Mouse (Mus musculus): Measurements from ENCODE around the gene Atp5j. TPM values are rescaled to one million over a fixed set of nuclear protein-coding genes. Genes with fewer than 3 reads are reported as not detected.

Atp5j gene
- polyA plus RNA-seq, 1 experiment from 2014 or later = 558 TPM

DNA sequence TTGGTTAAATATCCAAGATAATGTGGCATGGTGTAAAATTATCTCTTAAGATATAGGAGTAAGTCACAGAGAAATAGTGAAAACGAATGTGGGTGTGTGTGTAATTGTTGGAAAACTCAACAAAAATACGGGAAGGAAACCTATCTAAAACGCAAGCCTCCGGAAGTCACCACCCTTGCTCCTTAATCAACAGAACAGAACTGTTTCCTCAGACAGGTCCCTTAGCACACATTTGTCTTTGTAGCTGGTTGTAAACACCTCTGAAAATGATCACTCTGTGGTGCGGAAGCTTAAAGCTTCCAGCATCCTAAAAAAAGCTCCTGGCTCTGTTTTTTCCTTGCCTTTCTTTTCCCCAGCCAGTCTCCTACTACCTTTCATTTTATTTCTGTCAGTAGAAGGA is 30.6 kb downstream of the Atp5j start:
- no peaks in the 10 kb centered on the region; the same call in 1 of the 2 replicates for H3K4me1 ChIP-seq
- no peaks in the 10 kb centered on the region for H3K27me3 ChIP-seq (replicated peaks)
- H3K9me3 ChIP-seq (replicated peaks) = no peaks in the 10 kb centered on the region
- ATAC-seq = no peak
- H3K27ac ChIP-seq = no peak overlapping the region
- no peak overlapping the region for H3K4me2 ChIP-seq
- no peak overlapping the region for H3K4me3 ChIP-seq
- no peaks in the 10 kb centered on the region for H3K36me3 ChIP-seq
- 61% methylated on average over 5 of the region's 5 CpGs for WGBS (ENCODE audit: insufficient replicate concordance)
- no peak overlapping the region for H3K9ac ChIP-seq

DNA sequence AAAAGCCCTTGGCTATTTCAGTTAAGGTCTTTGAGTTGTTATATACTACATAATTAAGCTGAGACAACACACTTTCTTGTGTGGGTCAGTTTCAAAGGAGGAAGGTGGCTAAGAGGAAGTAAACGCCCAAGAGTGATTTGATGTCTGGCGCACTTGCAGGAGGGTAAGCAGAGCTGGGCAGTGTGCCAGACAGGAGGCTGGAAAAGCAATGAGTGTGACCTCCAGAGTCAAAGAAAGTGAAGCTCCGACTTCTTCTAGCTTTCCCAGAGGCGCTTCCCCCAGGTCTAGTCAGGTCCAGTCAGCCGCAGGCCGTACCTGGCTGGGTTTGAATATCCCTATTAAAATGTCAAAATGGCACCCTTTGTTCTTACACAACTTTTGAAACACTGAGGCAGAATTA is 33.2 kb downstream of the Atp5j start:
- Histone ChIP-seq H3K4me1 (no peaks in the 10 kb centered on the region; the same call in 1 of the 2 replicates), H3K36me3 (no peaks in the 10 kb centered on the region), H3K9ac (no peak overlapping the region), H3K27ac (no peak overlapping the region), H3K4me2 (no peak overlapping the region), H3K4me3 (no peak overlapping the region), H3K9me3 (replicated peaks) (no peaks in the 10 kb centered on the region), H3K27me3 (replicated peaks) (no peaks in the 10 kb centered on the region)
- 59% methylated on average over 6 of the region's 6 CpGs for WGBS (ENCODE audit: insufficient replicate concordance)
- no peak for ATAC-seq

- ATAC-seq = no peak
- Histone ChIP-seq H3K36me3 (no peaks in the 10 kb centered on the region), H3K4me1 (no peaks in the 10 kb centered on the region; the same call in 1 of the 2 replicates), H3K27ac (no peak overlapping the region), H3K9me3 (replicated peaks) (no peaks in the 10 kb centered on the region), H3K4me2 (no peak overlapping the region), H3K4me3 (no peak overlapping the region), H3K9ac (no peak overlapping the region), H3K27me3 (replicated peaks) (no peaks in the 10 kb centered on the region)
- 60% methylated on average over 1 of the region's 2 CpGs for WGBS (ENCODE audit: insufficient replicate concordance)
Measured at GRCm38 (mm10) chr16:84800038-84800437, 35.4 kb downstream of the Atp5j start.

DNA sequence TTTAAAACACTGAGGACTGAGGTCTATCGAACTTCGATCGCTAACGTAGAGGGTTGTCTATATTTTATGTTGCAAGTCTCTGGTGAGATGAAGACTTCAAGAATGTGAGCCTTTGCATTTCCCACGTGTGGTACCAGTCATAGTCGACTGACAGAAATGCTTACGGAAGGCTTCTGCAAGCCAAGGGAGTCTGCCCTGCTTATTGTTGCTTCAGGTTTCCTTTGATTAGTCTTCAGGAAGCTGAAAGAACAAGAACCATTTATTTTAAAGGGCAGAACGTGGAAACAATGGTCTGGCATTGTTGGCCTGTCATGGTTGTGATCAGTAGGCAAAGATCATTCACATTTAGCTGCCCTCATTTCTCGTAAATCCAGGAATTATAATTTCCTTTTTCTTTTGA is 38.7 kb downstream of the Atp5j start:
- no peaks in the 10 kb centered on the region for H3K4me1 ChIP-seq
- no peaks in the 10 kb centered on the region for H3K27me3 ChIP-seq (replicated peaks)
- H3K27ac ChIP-seq = no peak overlapping the region
- no peak for ATAC-seq
- H3K9me3 ChIP-seq (replicated peaks) = no peaks in the 10 kb centered on the region
- H3K36me3 ChIP-seq = no peaks in the 10 kb centered on the region
- no peak overlapping the region for H3K9ac ChIP-seq
- WGBS (ENCODE audit: insufficient replicate concordance) = 66% methylated on average over 9 of the region's 9 CpGs
- H3K4me3 ChIP-seq = no peak overlapping the region
- no peak overlapping the region for H3K4me2 ChIP-seq

DNA sequence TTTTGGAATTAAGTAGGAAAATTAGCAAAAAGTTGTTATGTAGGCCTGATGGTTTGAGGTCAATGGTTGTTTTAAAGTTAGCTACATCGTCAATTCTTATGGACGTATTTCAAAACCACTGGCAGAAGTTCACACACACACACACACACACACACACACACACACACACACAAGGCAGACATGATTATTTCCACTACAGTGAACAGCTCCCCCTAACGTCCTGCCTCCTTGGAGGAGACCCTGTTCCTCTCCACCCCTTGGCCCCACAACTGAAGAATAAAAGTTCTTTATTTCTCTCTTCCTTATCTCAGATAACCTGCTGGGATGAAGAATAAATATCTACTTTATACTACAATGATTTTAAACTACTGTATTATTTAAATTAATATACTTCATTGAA is 40.1 kb downstream of the Atp5j start:
- 55% methylated on average over 3 of the region's 3 CpGs for WGBS (ENCODE audit: insufficient replicate concordance)
- no peak overlapping the region for H3K4me3 ChIP-seq
- no peaks in the 10 kb centered on the region for H3K9me3 ChIP-seq (replicated peaks)
- no peak for ATAC-seq
- no peak overlapping the region for H3K9ac ChIP-seq
- H3K4me2 ChIP-seq = no peak overlapping the region
- H3K27me3 ChIP-seq (replicated peaks) = no peaks in the 10 kb centered on the region
- H3K4me1 ChIP-seq = no peaks in the 10 kb centered on the region
- no peak overlapping the region for H3K27ac ChIP-seq
- no peaks in the 10 kb centered on the region for H3K36me3 ChIP-seq

DNA sequence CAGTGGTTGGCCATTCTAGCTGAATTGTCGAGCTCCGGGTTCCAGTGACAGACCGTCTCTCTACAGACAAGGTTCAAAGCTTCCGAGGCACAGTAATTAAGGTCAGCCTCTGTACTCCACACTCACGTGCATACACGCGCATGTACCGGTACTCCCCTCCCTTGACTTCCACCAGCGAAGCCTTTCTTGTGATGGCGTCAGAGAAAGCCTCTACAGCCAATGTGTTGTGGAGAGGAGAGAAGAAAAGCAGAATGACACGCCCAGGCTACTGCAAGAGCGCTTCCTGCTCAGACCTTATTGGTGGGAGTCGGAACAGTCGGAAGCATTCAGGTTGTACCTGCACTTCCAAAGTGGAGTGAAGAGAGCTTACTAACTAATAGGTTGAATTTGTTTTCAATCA is 42.0 kb downstream of the Atp5j start:
- no peaks in the 10 kb centered on the region for H3K27me3 ChIP-seq (replicated peaks)
- H3K9ac ChIP-seq = no peak overlapping the region
- no peak overlapping the region for H3K4me2 ChIP-seq
- H3K9me3 ChIP-seq (replicated peaks) = no peaks in the 10 kb centered on the region
- no peak overlapping the region for H3K27ac ChIP-seq
- H3K4me1 ChIP-seq = no peaks in the 10 kb centered on the region
- H3K36me3 ChIP-seq = no peaks in the 10 kb centered on the region
- WGBS (ENCODE audit: insufficient replicate concordance) = 72% methylated on average over 14 of the region's 14 CpGs
- no peak overlapping the region for H3K4me3 ChIP-seq
- ATAC-seq = no peak

- Histone ChIP-seq H3K4me2 (no peak overlapping the region), H3K27me3 (replicated peaks) (no peaks in the 10 kb centered on the region), H3K4me1 (no peaks in the 10 kb centered on the region), H3K9me3 (replicated peaks) (no peaks in the 10 kb centered on the region), H3K27ac (no peak overlapping the region), H3K4me3 (no peak overlapping the region), H3K9ac (no peak overlapping the region), H3K36me3 (no peaks in the 10 kb centered on the region)
- no peak for ATAC-seq
- 28% methylated on average over 2 of the region's 2 CpGs for WGBS (ENCODE audit: insufficient replicate concordance)
Measured at GRCm38 (mm10) chr16:84790595-84791165, 44.7 kb downstream of the Atp5j start.

GRCm38 (mm10) chr16:84784966-84785365 is 50.5 kb downstream of the Atp5j start:
- no peak overlapping the region for H3K4me2 ChIP-seq
- 34% methylated on average over 7 of the region's 7 CpGs for WGBS (ENCODE audit: insufficient replicate concordance)
- no peak overlapping the region for H3K9ac ChIP-seq
- no peak overlapping the region for H3K27ac ChIP-seq
- no peak overlapping the region for H3K4me3 ChIP-seq
- no peaks in the 10 kb centered on the region for H3K36me3 ChIP-seq
- no peaks in the 10 kb centered on the region for H3K27me3 ChIP-seq (replicated peaks)
- H3K9me3 ChIP-seq (replicated peaks) = no peaks in the 10 kb centered on the region
- ATAC-seq = no peak
- H3K4me1 ChIP-seq = no peaks in the 10 kb centered on the region

DNA sequence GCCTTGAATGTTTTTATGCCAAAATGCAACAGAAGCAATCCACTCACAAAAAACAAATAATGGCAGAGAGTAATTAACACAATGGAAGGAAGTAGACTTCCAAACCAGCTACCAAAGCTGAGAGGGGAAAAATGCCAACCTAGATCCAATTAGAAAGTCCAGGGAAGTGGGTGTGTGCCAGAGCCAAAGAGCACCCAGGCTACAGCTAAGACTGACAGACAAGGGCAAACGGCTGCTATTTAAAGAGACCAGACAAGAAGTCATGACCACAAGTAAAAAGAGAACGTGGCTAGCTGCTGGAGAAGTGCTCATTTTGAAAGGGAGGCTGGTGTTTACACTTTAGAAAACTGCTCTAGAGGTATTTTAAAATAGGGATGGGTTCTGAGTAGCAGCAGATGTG is 52.1 kb downstream of the Atp5j start:
- ATAC-seq = no peak
- Histone ChIP-seq H3K9me3 (replicated peaks) (no peaks in the 10 kb centered on the region), H3K36me3 (no peaks in the 10 kb centered on the region), H3K4me3 (no peak overlapping the region), H3K4me2 (no peak overlapping the region), H3K4me1 (no peaks in the 10 kb centered on the region), H3K9ac (no peak overlapping the region), H3K27ac (no peak overlapping the region), H3K27me3 (replicated peaks) (no peaks in the 10 kb centered on the region)
- WGBS (ENCODE audit: insufficient replicate concordance) = 25% methylated on average over 2 of the region's 2 CpGs

DNA sequence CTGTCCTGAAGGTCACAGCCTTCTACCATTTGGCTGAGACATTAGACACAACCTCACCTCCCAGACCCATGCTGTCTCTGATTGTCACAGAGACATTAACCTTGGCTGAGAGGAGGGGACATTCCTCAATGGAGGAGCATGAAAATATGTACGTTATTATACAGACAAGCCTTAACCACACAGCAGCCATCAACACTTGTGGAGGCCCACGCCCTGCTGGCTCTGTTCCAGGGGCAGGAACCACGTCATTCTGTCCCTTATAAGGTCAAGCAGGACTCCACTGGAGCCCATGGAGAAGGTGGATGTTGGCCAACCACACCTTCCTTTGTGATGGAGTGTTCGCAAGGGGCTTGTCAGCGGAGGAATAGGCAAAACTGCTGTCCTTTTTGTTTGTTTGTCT is 55.7 kb downstream of the Atp5j start:
- no peak for ATAC-seq
- peaks cover 21% of the 10 kb centered on the region for H3K27me3 ChIP-seq (replicated peaks)
- no peak overlapping the region for H3K9ac ChIP-seq
- no peak overlapping the region for H3K4me3 ChIP-seq
- WGBS (ENCODE audit: insufficient replicate concordance) = 64% methylated on average over 5 of the region's 5 CpGs
- no peak overlapping the region for H3K27ac ChIP-seq
- no peaks in the 10 kb centered on the region for H3K36me3 ChIP-seq
- H3K4me2 ChIP-seq = no peak overlapping the region
- no peaks in the 10 kb centered on the region for H3K9me3 ChIP-seq (replicated peaks)
- no peaks in the 10 kb centered on the region for H3K4me1 ChIP-seq

DNA sequence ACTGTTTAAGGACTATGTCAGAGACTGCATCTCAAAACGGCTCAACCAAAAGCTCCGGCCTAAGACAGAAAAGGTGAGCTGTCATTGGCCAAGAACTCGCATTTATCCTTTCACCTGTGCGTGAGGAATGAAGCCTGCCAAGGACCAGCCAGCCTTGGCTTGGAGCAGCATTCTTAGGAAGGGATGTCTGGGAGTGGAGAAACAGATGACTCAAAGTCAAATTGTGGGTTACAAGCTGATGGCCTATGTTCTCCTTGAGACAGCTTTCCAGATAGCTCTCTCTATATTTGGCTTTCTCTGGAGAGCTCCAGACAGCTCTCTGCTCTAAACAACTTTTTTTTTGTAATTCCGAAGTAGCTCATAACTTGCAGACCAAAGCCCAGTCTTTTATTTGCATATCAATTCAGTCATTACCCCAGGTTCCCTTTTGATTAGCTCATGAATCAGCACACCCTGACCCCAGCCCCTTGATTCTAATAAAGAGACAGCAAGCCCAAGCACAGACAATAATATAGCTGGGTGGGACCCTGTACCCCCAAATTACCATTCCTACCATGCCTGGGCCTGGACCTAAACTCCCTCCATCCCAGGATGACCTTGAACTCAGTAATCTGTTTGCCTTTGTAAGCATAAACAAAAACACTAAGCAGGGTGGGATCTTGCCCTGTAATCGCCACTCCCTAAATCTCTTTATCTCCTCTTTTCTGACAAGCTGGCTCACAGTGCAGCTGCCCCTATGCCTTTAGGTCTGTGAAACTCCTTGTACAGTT is 56.4 kb downstream of the Atp5j start:
- H3K27me3 ChIP-seq (replicated peaks) = peaks cover 27% of the 10 kb centered on the region
- H3K4me1 ChIP-seq = 0 out of 2 replicates have a peak, but pooled peaks cover 3% of the 10 kb centered on the region
- H3K27ac ChIP-seq = no peak overlapping the region
- no peak for ATAC-seq
- 69% methylated on average over 6 of the region's 6 CpGs for WGBS (ENCODE audit: insufficient replicate concordance)
- no peaks in the 10 kb centered on the region for H3K9me3 ChIP-seq (replicated peaks)
- H3K36me3 ChIP-seq = no peaks in the 10 kb centered on the region
- H3K4me2 ChIP-seq = no peak overlapping the region
- H3K9ac ChIP-seq = no peak overlapping the region
- H3K4me3 ChIP-seq = no peak overlapping the region

GRCm38 (mm10) chr16:84778431-84778830 is 57.0 kb downstream of the Atp5j start:
- ATAC-seq = no peak
- no peaks in the 10 kb centered on the region for H3K9me3 ChIP-seq (replicated peaks)

More at GRCm38 (mm10) chr16:84778431-84778830, 57.0 kb downstream of the Atp5j start:
- H3K27ac ChIP-seq = no peak overlapping the region
- peaks cover 34% of the 10 kb centered on the region for H3K27me3 ChIP-seq (replicated peaks)
- H3K4me3 ChIP-seq = no peak overlapping the region
- no peak overlapping the region for H3K9ac ChIP-seq
- WGBS (ENCODE audit: insufficient replicate concordance) = 66% methylated on average over 6 of the region's 6 CpGs
- no peak overlapping the region for H3K4me2 ChIP-seq
- 0 out of 2 replicates have a peak, but pooled peaks cover 4% of the 10 kb centered on the region for H3K4me1 ChIP-seq
- no peaks in the 10 kb centered on the region for H3K36me3 ChIP-seq
